Mouse (Mus musculus) kidney, postnatal 10 days (tissue): ENCODE measurements around the gene Ptprn.
"Not testable (repeated sequence)": the region's sequence is repeated elsewhere in the genome, so short reads cannot be mapped to it uniquely, and the experiment has no call there.

Source experiments
- DNase-seq: peaks from one replicate; pipeline ENCODE4 v3.0.0; 2021; ENCODE audit warnings: mixed read lengths

Ptprn gene

GRCm38 (mm10) chr1:75252308-75252707 is 12.0 kb downstream of the Ptprn start:
- no peak for DNase-seq

- peak; percentile 88 for DNase-seq
These were observed 13.0 kb downstream of the Ptprn start for GRCm38 (mm10) chr1:75251112-75251970.

- DNase-seq, result no peak
These were observed 13.8 kb downstream of the Ptprn start for GRCm38 (mm10) chr1:75250498-75250897.

GRCm38 (mm10) chr1:75248041-75248772 is 16.1 kb downstream of the Ptprn start:
- DNase-seq, result peak; percentile 42

- no peak for DNase-seq
These were observed 17.0 kb downstream of the Ptprn start for GRCm38 (mm10) chr1:75247071-75247930.

- peak; percentile 71 for DNase-seq
These were observed 19.5 kb downstream of the Ptprn start for GRCm38 (mm10) chr1:75244836-75245235.

- no peak for DNase-seq
These were observed 20.0 kb downstream of the Ptprn start for GRCm38 (mm10) chr1:75244175-75244826.

GRCm38 (mm10) chr1:75243411-75243810 is 20.9 kb downstream of the Ptprn start:
- no peak for DNase-seq

- no peak for DNase-seq
These were observed 24.7 kb downstream of the Ptprn start for GRCm38 (mm10) chr1:75239591-75239990.

GRCm38 (mm10) chr1:75236117-75237050 is 27.9 kb downstream of the Ptprn start, which contains the start of gene Dnajb2:
Dnajb2 (plus strand) TSS chr1:75236406.
- DNase-seq, result peak; percentile 93

GRCm38 (mm10) chr1:75234606-75235005 is 29.7 kb downstream of the Ptprn start:
- peak; percentile 80 for DNase-seq

GRCm38 (mm10) chr1:75232489-75232888 is 31.8 kb downstream of the Ptprn start:
- not testable (repeated sequence) for DNase-seq

- DNase-seq, result no peak
These were observed 32.6 kb downstream of the Ptprn start, which contains the start of gene A630095N17Rik for GRCm38 (mm10) chr1:75231664-75232152. A630095N17Rik (minus strand) TSS chr1:75232102.

GRCm38 (mm10) chr1:75231224-75231623 is 33.1 kb downstream of the Ptprn start:
- no peak for DNase-seq

- DNase-seq, result no peak
These were observed 33.8 kb downstream of the Ptprn start for GRCm38 (mm10) chr1:75230335-75230994.

- DNase-seq, result no peak
These were observed 35.1 kb downstream of the Ptprn start for GRCm38 (mm10) chr1:75229158-75229557.

- no peak for DNase-seq
These were observed 36.6 kb downstream of the Ptprn start for GRCm38 (mm10) chr1:75227653-75228052.

- no peak for DNase-seq
These were observed 38.2 kb downstream of the Ptprn start for GRCm38 (mm10) chr1:75226138-75226537.

- no peak for DNase-seq
These were observed 38.8 kb downstream of the Ptprn start for GRCm38 (mm10) chr1:75225473-75225872.

GRCm38 (mm10) chr1:75223532-75223931 is 40.8 kb downstream of the Ptprn start:
- no peak for DNase-seq
